In the genomic region with DNA sequence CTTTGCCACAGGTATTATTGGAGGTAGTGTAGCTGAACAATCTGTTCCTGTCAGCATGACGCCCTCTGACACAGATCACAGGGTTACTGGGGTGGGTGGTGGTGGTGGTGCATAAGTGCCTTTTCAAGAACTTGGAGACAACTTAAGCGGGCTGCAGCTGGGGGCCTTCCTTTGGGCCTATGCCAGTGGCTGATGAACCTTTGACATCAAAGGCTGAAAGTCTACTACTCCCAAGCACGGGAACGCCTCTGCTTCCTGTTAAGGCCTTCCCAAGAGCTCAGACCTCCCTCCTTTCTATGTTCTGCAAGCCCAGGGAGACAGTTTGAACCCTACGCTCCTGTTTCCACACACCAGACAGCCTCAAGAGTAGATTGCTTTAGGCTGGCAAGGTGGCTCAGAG, we compare ENCODE assay signal across 25 mouse cellular contexts.
A peak's percentile ranks its signal among the peaks of the same experiment; 100 is the strongest.
DNase-seq lines count a peak whose midpoint lies in the region; ATAC-seq and TF ChIP-seq lines count a peak whose summit lies in the region.
"Had no signal": no experiment of that assay in that cellular context is flagged by ENCODE, and none has a peak within 500 bp of the region (broad histone marks: within the 10 kb centered on the region; RNA-seq: fewer than 3 reads in every experiment).

No protein-coding gene starts in this region.

- H3K4me1 ChIP-seq in midbrain, embryonic 10.5 days = peaks cover 65% of the 10 kb centered on the region
- H3K4me1 ChIP-seq in midbrain, embryonic 14.5 days (ENCODE audit: control insufficient read depth, insufficient read depth, low read length) = peaks cover 14% of the 10 kb centered on the region; the same call in 1 of the 2 replicates
- peaks cover 47% of the 10 kb centered on the region for H3K4me1 ChIP-seq in thymus, adult 2 months (replicated peaks; ENCODE audit: control insufficient read depth, insufficient read depth, low read length)

- no peaks in the 10 kb centered on the region for H3K9me3 ChIP-seq in midbrain, embryonic 10.5 days (replicated peaks)
- H3K9me3 ChIP-seq in midbrain, embryonic 14.5 days (ENCODE audit: control insufficient read depth, low read length) = no peaks in the 10 kb centered on the region
- H3K9me3 ChIP-seq: forebrain, embryonic 10.5 days; forebrain, embryonic 13.5 days; G1E; heart, embryonic 10.5 days; heart, embryonic 13.5 days had no signal

- no peak for ATAC-seq in midbrain, embryonic 14.5 days (ENCODE audit: low FRiP score, low TSS enrichment)
- ATAC-seq: forebrain, embryonic 13.5 days; forebrain, embryonic 16.5 days; Patski had no signal

- no peak overlapping the region for H3K9ac ChIP-seq in midbrain, embryonic 14.5 days (replicated peaks; ENCODE audit: low read length)
- H3K9ac ChIP-seq: forebrain, embryonic 13.5 days; heart, embryonic 13.5 days had no signal

- 88% methylated on average over 5 of the region's 5 CpGs for WGBS in midbrain, embryonic 10.5 days
- 75% methylated on average over 5 of the region's 5 CpGs for WGBS in midbrain, embryonic 14.5 days
- WGBS in thymus, adult 2 months = 52% methylated on average over 5 of the region's 5 CpGs

- H3K4me3 ChIP-seq in midbrain, embryonic 10.5 days = no peak overlapping the region
- H3K4me3 ChIP-seq in midbrain, embryonic 14.5 days (replicated peaks; ENCODE audit: low read depth, low read length) = no peak overlapping the region
- no peak overlapping the region for H3K4me3 ChIP-seq in thymus, adult 2 months (ENCODE audit: control insufficient read depth, insufficient read depth, low read length)
- H3K4me3 ChIP-seq: forebrain, embryonic 10.5 days; forebrain, embryonic 13.5 days; heart, adult 2 months; heart, embryonic 10.5 days; heart, embryonic 13.5 days had no signal

- peaks cover 80% of the 10 kb centered on the region for H3K27me3 ChIP-seq in midbrain, embryonic 10.5 days (ENCODE audit: low read depth, poor library complexity, severe bottlenecking)
- H3K27me3 ChIP-seq in midbrain, embryonic 14.5 days (ENCODE audit: control insufficient read depth, insufficient read depth, low read length) = peaks cover 11% of the 10 kb centered on the region; the same call in 1 of the 2 replicates
- no peaks in the 10 kb centered on the region for H3K27me3 ChIP-seq in thymus, adult 2 months (ENCODE audit: control insufficient read depth, insufficient read depth, low read length)
- H3K27me3 ChIP-seq: CH12.LX; heart, embryonic 13.5 days; Patski had no signal

- peak; percentile 46 for DNase-seq in kidney, postnatal 10 days
- no peak for DNase-seq in kidney, adult 18-20 months
- DNase-seq in midbrain, embryonic 10.5 days (ENCODE audit: low spot score) = peak; percentile 8
- DNase-seq in midbrain, embryonic 14.5 days = no peak
- DNase-seq in thymus, postnatal 25 days = peak; percentile 29
- no peak for DNase-seq in thymus, adult 2 months
- no peak for DNase-seq in left cerebral cortex, adult 9 months (ENCODE audit: low spot score in 2 of 2)
- DNase-seq: adrenal gland, postnatal 10 days; B cell, adult 2 months; cerebellum, adult 18-20 months; cerebellum, adult 9-10 months; cerebellum, postnatal 14 days; gastrocnemius, postnatal 10 days; gastrocnemius, postnatal 36 days; heart, adult 2 months; heart, postnatal 14 days; heart, postnatal 4 days had no signal

- no peak overlapping the region for H3K27ac ChIP-seq in midbrain, embryonic 10.5 days (replicated peaks)
- H3K27ac ChIP-seq in midbrain, embryonic 14.5 days (replicated peaks; ENCODE audit: low read depth, low read length) = no peak overlapping the region
- no peak overlapping the region for H3K27ac ChIP-seq in thymus, adult 2 months (ENCODE audit: control insufficient read depth, insufficient read depth, low read length)
- H3K27ac ChIP-seq: forebrain, embryonic 10.5 days; forebrain, embryonic 13.5 days; heart, adult 2 months; heart, embryonic 10.5 days; heart, embryonic 13.5 days had no signal

- no peak for TF ChIP-seq POLR2A in thymus, adult 2 months (IDR thresholded peaks at IDR 0.05; ENCODE audit: control insufficient read depth, extremely low read depth, insufficient read depth, low read length, poor library complexity)

- H3K4me2 ChIP-seq in midbrain, embryonic 14.5 days (ENCODE audit: low read length) = no peak overlapping the region
- H3K4me2 ChIP-seq: forebrain, embryonic 13.5 days; heart, embryonic 13.5 days had no signal

- H3K36me3 ChIP-seq in midbrain, embryonic 10.5 days = no peaks in the 10 kb centered on the region
- no peaks in the 10 kb centered on the region for H3K36me3 ChIP-seq in midbrain, embryonic 14.5 days (ENCODE audit: control insufficient read depth, insufficient read depth, low read length)
- H3K36me3 ChIP-seq in thymus, adult 2 months (ENCODE audit: control insufficient read depth, insufficient read depth, low read length) = no peaks in the 10 kb centered on the region
- H3K36me3 ChIP-seq: forebrain, embryonic 10.5 days; G1E; heart, embryonic 10.5 days; heart, embryonic 13.5 days had no signal

- TF ChIP-seq CTCF in thymus, adult 2 months (IDR thresholded peaks at IDR 0.05; ENCODE audit: borderline replicate concordance, control insufficient read depth, extremely low read depth, insufficient read depth, low read length, poor library complexity) = no peak

Comparison
In these comparisons a context has a peak if more than half of its experiments do, and no peak if none do; other contexts are left out.
1. DNase-seq: peak in kidney, postnatal 10 days (single experiment), midbrain, embryonic 10.5 days (single experiment) and thymus, postnatal 25 days (single experiment); none in kidney, adult 18-20 months (single experiment), midbrain, embryonic 14.5 days (single experiment), thymus, adult 2 months (single experiment) and left cerebral cortex, adult 9 months (0 of 2).